Mouse (Mus musculus) olfactory bulb, adult 2 months (tissue): Measurements from ENCODE around the gene Trappc3. TPM values are rescaled to one million over a fixed set of nuclear protein-coding genes. Genes with fewer than 3 reads are reported as not detected.

ENCODE experiments used
- H3K27ac ChIP-seq: fragments of 200-500 bp; 2 replicates; pipeline ENCODE4 v1.5.1; 2012; ENCODE audit warnings: low read depth, low read length; ENCODE audit not compliant: insufficient read depth
- H3K4me1 ChIP-seq: fragments of 200-500 bp; 2 replicates; pipeline ENCODE4 v1.6.1; 2012; ENCODE audit warnings: low read length; ENCODE audit not compliant: control insufficient read depth, insufficient read depth
- H3K4me3 ChIP-seq: fragments of 200-500 bp; 2 replicates; pipeline ENCODE4 v1.5.1; 2012; ENCODE audit warnings: mild to moderate bottlenecking, low read depth, low read length, moderate library complexity; ENCODE audit not compliant: insufficient read depth
- CTCF ChIP-seq: fragments of 200-500 bp; IDR thresholded peaks from 2 replicates; pipeline ENCODE4 v1.5.1; 2012; ENCODE audit warnings: low read depth, mild to moderate bottlenecking, low read length, moderate library complexity; ENCODE audit not compliant: insufficient read depth
- POLR2A ChIP-seq: fragments of 200-500 bp; IDR thresholded peaks from 2 replicates; pipeline ENCODE4 v1.6.1; 2012; ENCODE audit warnings: mild to moderate bottlenecking, low read depth, low read length, moderate library complexity; ENCODE audit not compliant: insufficient read depth
- WGBS: fragments of 180-500 bp; shearing (Covaris S2); methylation state at CpG from one replicate; pipeline ENCODE4 v1.1.7; 2018; 5-methylcytosine and 5-hydroxymethylcytosine counted together
- polyA plus RNA-seq: library from polyadenylated mRNA; stranded (reverse); fragments of >200 nt; gene quantifications from 2 replicates; pipeline ENCODE4 v1.2.4, GENCODE M21; 2012; ENCODE audit warnings: low replicate concordance; ENCODE audit not compliant: missing spikeins, insufficient read depth, insufficient read length

The Trappc3 gene
- polyA plus RNA-seq, 1 experiment, result 342 TPM

DNA sequence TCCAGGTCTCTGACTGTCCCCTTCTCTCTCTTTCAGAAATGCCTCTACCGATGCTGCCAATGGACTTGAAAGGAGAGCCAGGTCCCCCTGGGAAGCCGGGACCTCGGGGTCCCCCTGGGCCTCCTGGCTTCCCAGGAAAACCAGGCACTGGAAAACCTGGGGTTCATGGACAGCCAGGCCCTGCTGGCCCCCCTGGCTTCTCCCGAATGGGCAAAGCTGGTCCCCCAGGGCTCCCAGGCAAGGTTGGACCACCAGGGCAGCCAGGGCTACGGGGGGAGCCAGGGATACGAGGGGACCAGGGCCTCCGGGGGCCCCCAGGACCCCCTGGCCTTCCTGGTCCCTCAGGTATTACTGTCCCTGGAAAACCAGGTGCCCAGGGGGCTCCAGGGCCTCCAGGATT, 48.2 kb downstream of the Trappc3 start:
- Histone ChIP-seq H3K27ac (no peak overlapping the region), H3K4me3 (no peak overlapping the region), H3K4me1 (0 out of 2 replicates have a peak, but pooled peaks cover 5% of the 10 kb centered on the region)
- TF ChIP-seq CTCF (no peak), POLR2A (no peak)
- 80% methylated on average over 7 of the region's 7 CpGs for WGBS

DNA sequence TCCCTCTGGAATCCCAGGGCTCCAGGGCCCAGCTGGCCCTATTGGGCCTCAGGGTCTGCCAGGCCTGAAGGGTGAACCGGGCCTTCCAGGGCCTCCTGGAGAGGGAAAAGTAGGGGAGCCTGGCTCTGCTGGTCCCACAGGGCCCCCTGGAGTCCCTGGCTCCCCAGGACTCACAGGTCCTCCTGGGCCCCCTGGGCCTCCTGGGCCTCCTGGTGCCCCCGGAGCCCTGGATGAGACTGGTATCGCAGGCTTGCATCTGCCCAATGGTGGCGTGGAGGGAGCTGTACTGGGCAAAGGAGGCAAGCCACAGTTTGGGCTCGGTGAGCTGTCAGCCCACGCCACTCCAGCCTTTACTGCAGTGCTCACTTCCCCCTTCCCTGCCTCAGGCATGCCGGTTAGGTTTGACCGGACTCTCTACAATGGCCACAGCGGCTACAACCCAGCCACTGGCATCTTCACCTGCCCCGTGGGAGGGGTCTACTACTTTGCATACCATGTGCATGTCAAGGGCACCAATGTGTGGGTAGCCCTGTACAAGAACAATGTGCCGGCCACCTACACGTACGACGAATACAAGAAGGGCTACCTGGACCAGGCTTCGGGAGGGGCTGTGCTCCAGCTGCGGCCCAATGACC, 49.6 kb downstream of the Trappc3 start:
- no peak overlapping the region for H3K27ac ChIP-seq
- H3K4me3 ChIP-seq, result no peak overlapping the region
- H3K4me1 ChIP-seq, result 0 out of 2 replicates have a peak, but pooled peaks cover 5% of the 10 kb centered on the region
- TF ChIP-seq POLR2A (no peak), CTCF (no peak)
- WGBS, result 94% methylated on average over 16 of the region's 16 CpGs

DNA sequence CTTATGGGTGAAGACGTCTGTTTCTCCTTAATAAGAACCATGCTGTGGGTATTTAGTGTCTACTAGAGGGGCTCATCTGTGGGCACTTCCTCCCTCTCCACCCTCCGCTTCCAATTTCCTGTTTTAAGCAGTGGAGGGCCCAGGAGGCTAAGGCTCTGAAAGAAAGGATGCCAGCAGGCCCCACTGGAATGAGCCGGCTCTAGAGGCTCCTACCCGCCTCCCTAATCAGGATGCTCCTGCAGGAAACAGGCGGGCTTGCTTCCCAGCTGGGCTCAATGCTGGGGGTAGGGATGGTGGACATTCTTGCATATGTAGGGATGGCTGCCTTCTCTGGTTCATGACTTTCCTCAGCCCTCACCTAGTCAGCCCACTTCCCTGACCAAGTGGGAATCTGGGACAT, 51.1 kb downstream of the Trappc3 start:
- WGBS, result 46% methylated on average over 5 of the region's 5 CpGs
- 0 out of 2 replicates have a peak, but pooled peaks cover 5% of the 10 kb centered on the region for H3K4me1 ChIP-seq
- no peak overlapping the region for H3K27ac ChIP-seq
- TF ChIP-seq POLR2A (no peak), CTCF (no peak)
- H3K4me3 ChIP-seq, result no peak overlapping the region

DNA sequence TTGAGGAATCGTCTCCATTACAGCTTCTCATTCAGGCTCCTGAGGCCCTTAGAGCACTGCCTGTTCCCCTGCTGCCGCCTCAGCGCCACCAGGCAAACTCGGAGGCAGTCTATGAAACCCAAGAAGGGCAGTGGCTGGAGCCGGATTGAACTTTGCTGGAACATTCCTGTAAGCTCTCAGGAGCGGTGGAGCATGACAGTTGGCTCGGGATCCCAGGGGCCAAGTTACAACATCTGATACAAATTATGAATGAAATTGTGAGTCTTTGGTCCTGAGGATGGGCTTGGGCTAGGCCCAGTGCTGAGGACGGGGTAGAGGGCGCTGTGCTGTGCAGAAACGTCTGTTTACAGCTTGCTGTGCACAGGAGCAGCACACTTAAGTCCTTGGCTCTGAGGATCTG, 52.3 kb downstream of the Trappc3 start:
- Histone ChIP-seq H3K4me3 (no peak overlapping the region), H3K27ac (no peak overlapping the region), H3K4me1 (0 out of 2 replicates have a peak, but pooled peaks cover 4% of the 10 kb centered on the region)
- TF ChIP-seq CTCF (no peak), POLR2A (no peak)
- WGBS, result 59% methylated on average over 10 of the region's 10 CpGs

DNA sequence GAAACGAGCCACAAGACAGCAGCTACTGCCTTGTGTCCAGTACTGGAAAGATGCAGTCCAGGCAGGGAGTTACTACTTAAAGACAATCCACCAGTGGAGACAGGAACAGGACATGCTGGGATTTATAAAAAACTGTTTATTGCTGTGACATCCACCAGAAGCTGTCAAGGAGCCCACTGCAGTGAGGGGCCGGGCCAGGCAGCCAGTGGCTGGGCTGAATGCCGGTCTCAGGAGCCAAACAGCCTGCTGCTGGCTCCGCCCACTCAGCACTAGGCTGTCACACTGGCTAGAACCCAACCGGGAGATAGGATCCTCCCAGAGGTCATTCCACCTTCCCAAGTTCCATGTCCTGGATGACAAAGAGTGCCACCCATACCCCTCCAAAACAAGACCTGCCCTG, 53.8 kb downstream of the Trappc3 start:
- Histone ChIP-seq H3K4me3 (no peak overlapping the region), H3K4me1 (no peaks in the 10 kb centered on the region), H3K27ac (no peak overlapping the region)
- 33% methylated on average over 5 of the region's 5 CpGs for WGBS
- TF ChIP-seq POLR2A (no peak), CTCF (no peak)

GRCm38 (mm10) chr4:126316443-126317040, 54.4 kb downstream of the Trappc3 start:
- TF ChIP-seq CTCF, result no peak
- no peak for TF ChIP-seq POLR2A
- Histone ChIP-seq H3K4me3 (no peak overlapping the region), H3K27ac (no peak overlapping the region), H3K4me1 (no peaks in the 10 kb centered on the region)
- WGBS, result 84% methylated on average over 13 of the region's 13 CpGs

DNA sequence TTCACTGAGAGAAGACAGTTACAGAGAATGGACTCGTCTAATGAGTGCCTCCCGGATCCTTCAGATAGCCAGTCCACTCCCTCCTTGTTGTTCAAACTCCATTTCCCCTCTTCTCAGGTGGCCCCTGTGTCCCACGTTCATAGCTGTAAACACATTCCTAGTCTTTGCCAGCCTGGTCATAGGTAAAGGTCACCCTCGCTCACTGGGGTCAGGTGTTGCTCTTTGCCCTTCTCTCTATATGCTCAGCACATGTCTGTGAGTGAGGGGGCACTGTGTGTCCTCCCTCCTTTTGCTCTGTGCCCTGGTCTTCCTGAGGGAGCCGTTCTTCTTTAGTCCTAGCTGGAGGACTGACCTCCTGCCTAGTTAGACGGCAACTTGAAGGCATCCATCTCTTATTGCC, 57.7 kb downstream of the Trappc3 start:
- Histone ChIP-seq H3K4me3 (no peak overlapping the region), H3K4me1 (peaks cover 8% of the 10 kb centered on the region; the same call in 1 of the 2 replicates), H3K27ac (no peak overlapping the region)
- TF ChIP-seq CTCF (no peak), POLR2A (no peak)
- WGBS, result 85% methylated on average over 6 of the region's 6 CpGs

DNA sequence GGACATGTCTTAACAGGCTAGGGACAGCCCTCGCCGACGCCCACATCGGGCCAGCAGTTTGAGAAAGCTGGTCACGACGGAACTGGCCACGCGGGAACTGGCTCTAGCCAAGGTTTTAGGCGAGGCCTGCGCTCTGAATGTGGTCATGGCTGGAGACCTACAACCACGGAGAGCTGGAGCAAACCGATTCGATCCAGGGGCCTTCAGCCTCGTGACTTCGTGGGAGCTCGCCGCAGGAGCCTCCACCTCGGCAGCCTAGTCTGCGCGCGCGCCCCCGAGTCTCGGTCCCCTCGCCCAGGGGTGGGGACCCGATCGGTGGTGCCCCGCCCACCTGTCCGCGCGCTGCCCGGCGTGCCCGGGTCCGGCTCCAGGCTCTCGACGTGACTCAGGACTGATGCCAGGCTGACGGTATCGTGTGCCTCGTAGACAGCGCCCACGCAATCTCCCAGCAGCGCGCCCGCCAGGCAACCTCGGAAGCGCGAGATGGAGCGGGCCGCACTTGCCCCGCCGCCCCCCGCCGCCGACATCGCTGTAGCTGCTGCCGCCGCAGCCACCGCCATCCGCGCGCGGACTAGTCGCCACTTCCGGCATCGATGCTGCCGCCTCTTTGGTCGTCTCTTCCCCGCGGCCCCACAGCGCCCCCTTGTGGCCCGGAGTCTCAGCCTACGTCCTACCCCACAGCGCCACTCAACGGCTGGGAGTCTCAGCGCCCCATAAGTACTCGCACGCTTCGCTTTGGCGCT, 59.2 kb downstream of the Trappc3 start, which contains the start of gene Adprhl2:
Gene Adprhl2 (minus strand): TSS at position 593 of the 743 bp plus-strand sequence.
- peaks cover 13% of the 10 kb centered on the region; the same call in 1 of the 2 replicates for H3K4me1 ChIP-seq
- TF ChIP-seq CTCF (peak; percentile 100), POLR2A (peak; percentile 45)
- WGBS, result under 1% methylated on average over 80 of the region's 80 CpGs
- peak within 1 kb of the TSS; percentile 5; the same call in 1 of the 2 replicates for H3K27ac ChIP-seq
- H3K4me3 ChIP-seq, result peak within 1 kb of the TSS; percentile 74
